Mouse (Mus musculus) liver, postnatal 0 days (tissue): ENCODE data around the gene Pyroxd1.

ENCODE experiments used
- CTCF ChIP-seq: sonication (generic); IDR thresholded peaks from 2 replicates; pipeline ENCODE4 v1.5.1; 2016; ENCODE audit warnings: antibody characterized with exemption, low read depth
- EP300 ChIP-seq: IDR thresholded peaks from 2 replicates; pipeline ENCODE4 v1.6.1; 2016; ENCODE audit warnings: antibody characterized with exemption, low read depth, mild to moderate bottlenecking

- TF ChIP-seq CTCF (no peak), EP300 (no peak)
These were observed 5.9 kb upstream of the Pyroxd1 start for GRCm38 (mm10) chr6:142339576-142339975.
